Mouse (Mus musculus): Measurements from ENCODE around the gene Zfp874a.

Zfp874a gene

GRCm38 (mm10) chr13:67376255-67376654, 75.2 kb downstream of the Zfp874a start:
- DNase-seq (ENCODE audit: low read depth, low spot score) = peak; percentile 7

GRCm38 (mm10) chr13:67375050-67375911, 76.1 kb downstream of the Zfp874a start, which contains the start of the genes Gm28041 and Zfp456:
Gm28041 (minus strand) TSS chr13:67375733.
Zfp456 (minus strand) TSS chr13:67375810.
- DNase-seq (ENCODE audit: low read depth, low spot score) = peak; percentile 91
